ENCODE assay signal across 32 mouse cellular contexts in genomic region chr12:15929541-15929940, GRCm38 (mm10).
A peak's percentile ranks its signal among the peaks of the same experiment; 100 is the strongest.
DNase-seq lines count a peak whose midpoint lies in the region; TF ChIP-seq lines count a peak whose summit lies in the region.
"Had no signal": no experiment of that assay in that cellular context is flagged by ENCODE, and none has a peak within 500 bp of the region (broad histone marks: within the 10 kb centered on the region; RNA-seq: fewer than 3 reads in every experiment).

No protein-coding gene starts in this region.

- no peak for TF ChIP-seq CTCF in gastrocnemius, adult 2 months (IDR thresholded peaks at IDR 0.05)

- intact Hi-C loops in gastrocnemius, adult 2 months (cut with DNase I): loop anchor here (5.0 kb wide), 1 partner anchor 77 kb away; no protein-coding TSS in a partner anchor

- peak overlapping the region; percentile 54 for H3K4me3 ChIP-seq in gastrocnemius, adult 2 months
- H3K4me3 ChIP-seq: embryonic facial prominence, embryonic 13.5 days; erythroblast, embryonic 14.5 days; heart, embryonic 12.5 days; hindbrain, embryonic 10.5 days; intestine, embryonic 15.5 days; layer of hippocampus, adult 2 months; midbrain, embryonic 12.5 days; myocyte; neural tube, embryonic 12.5 days had no signal

- H3K27ac ChIP-seq in gastrocnemius, adult 2 months: peak overlapping the region; percentile 72
- H3K27ac ChIP-seq: embryonic facial prominence, embryonic 13.5 days; hindbrain, embryonic 10.5 days; intestine, embryonic 15.5 days; layer of hippocampus, adult 2 months; liver, embryonic 14.5 days; midbrain, embryonic 12.5 days; neural tube, embryonic 12.5 days; stomach, postnatal 0 days had no signal

- DNase-seq in gastrocnemius, adult 2 months: no peak
- DNase-seq in gastrocnemius, postnatal 10 days: no peak
- peak; percentile 2 for DNase-seq in lung, postnatal 10 days
- DNase-seq in lung, postnatal 14 days: no peak
- DNase-seq in NIH3T3 (ENCODE audit: low read depth): peak; percentile 57
- no peak for DNase-seq in cerebellum, adult 11-12 months
- DNase-seq in ovary, postnatal 10 days (ENCODE audit: low spot score): no peak
- DNase-seq: adrenal gland, postnatal 25 days; cerebellum, adult 18-20 months; cerebellum, postnatal 10 days; gastrocnemius, postnatal 14 days; heart, adult 11 months; heart, postnatal 10 days; kidney, adult 2 months; kidney, postnatal 36 days; left cerebral cortex, postnatal 4 days; liver; lung, embryonic 14.5 days; right cerebral cortex, postnatal 4 days; thymus, adult 18-20 months; thymus, postnatal 25 days had no signal

Comparison
In these comparisons a context has a peak if more than half of its experiments do, and no peak if none do; other contexts are left out.
1. DNase-seq: peak in lung, postnatal 10 days (single experiment) and NIH3T3 (single experiment); none in gastrocnemius, adult 2 months (single experiment), gastrocnemius, postnatal 10 days (single experiment), lung, postnatal 14 days (single experiment), cerebellum, adult 11-12 months (single experiment) and ovary, postnatal 10 days (single experiment).